Mouse (Mus musculus): ENCODE results near the gene Sh3bp2. TPM values are rescaled to one million over a fixed set of nuclear protein-coding genes. Genes with fewer than 3 reads are reported as not detected.

The Sh3bp2 gene
- polyA plus RNA-seq (2015; fragmentation: Nextera tagmentation; extraction: Ambion mirVana), result 3.5 and 4.2 TPM in 2 replicates

GRCm38 (mm10) chr5:34525663-34526476 is at the start of gene Sh3bp2:
Sh3bp2 (plus strand) TSS chr5:34525838.

GRCm38 (mm10) chr5:34513466-34514217 is 12.0 kb upstream of the Sh3bp2 start, which contains the start of gene Tnip2:
Tnip2 (minus strand) TSS chr5:34513991.

GRCm38 (mm10) chr5:34573268-34574221 is 47.9 kb downstream of the Sh3bp2 start, which contains the start of gene Add1:
Add1 (plus strand) TSS chr5:34573664.

Small RNAs within 50 kb of the gene (microRNA-seq; reads per million reads assigned to microRNA genes)
- 0.21 to 0.41 reads per million in 2 experiments for gene Mir7036b

Other genes starting within 250 kb of the Sh3bp2 start
- 0.62 and 0.85 TPM in 2 replicates for gene Zfyve28, start 237.4 kb upstream of the Sh3bp2 start, polyA plus RNA-seq (2015; fragmentation: Nextera tagmentation; extraction: Ambion mirVana)
- gene Cfap99, start 237.2 kb upstream of the Sh3bp2 start, polyA plus RNA-seq (2015; fragmentation: Nextera tagmentation; extraction: Ambion mirVana), result not detected in 2 replicates
- gene Rnf4, start 189.5 kb upstream of the Sh3bp2 start, polyA plus RNA-seq (2015; fragmentation: Nextera tagmentation; extraction: Ambion mirVana), result 48.1 and 55.3 TPM in 2 replicates
- gene Fam193a, start 155.9 kb upstream of the Sh3bp2 start, polyA plus RNA-seq (2015; fragmentation: Nextera tagmentation; extraction: Ambion mirVana), result 5.1 and 5.7 TPM in 2 replicates
- 9.3 and 10.3 TPM in 2 replicates for gene Tnip2, start 11.8 kb upstream of the Sh3bp2 start, polyA plus RNA-seq (2015; fragmentation: Nextera tagmentation; extraction: Ambion mirVana)
- 80.9 and 86.0 TPM in 2 replicates for gene Add1, start 47.8 kb downstream of the Sh3bp2 start, polyA plus RNA-seq (2015; fragmentation: Nextera tagmentation; extraction: Ambion mirVana)
- 38.5 and 52.6 TPM in 2 replicates for gene Mfsd10, start 111.4 kb downstream of the Sh3bp2 start, polyA plus RNA-seq (2015; fragmentation: Nextera tagmentation; extraction: Ambion mirVana)
- gene Nop14, start 134.3 kb downstream of the Sh3bp2 start, polyA plus RNA-seq (2015; fragmentation: Nextera tagmentation; extraction: Ambion mirVana), result 11.4 and 12.3 TPM in 2 replicates
- 1.5 and 2.8 TPM in 2 replicates for gene Grk4, start 134.5 kb downstream of the Sh3bp2 start, polyA plus RNA-seq (2015; fragmentation: Nextera tagmentation; extraction: Ambion mirVana)
- 2.6 and 2.9 TPM in 2 replicates for gene Htt, start 235.9 kb downstream of the Sh3bp2 start, polyA plus RNA-seq (2015; fragmentation: Nextera tagmentation; extraction: Ambion mirVana)